Mouse (Mus musculus): ENCODE results near the gene Frs3. TPM values are rescaled to one million over a fixed set of nuclear protein-coding genes. Genes with fewer than 3 reads are reported as not detected.

Frs3 gene
- total and polyA plus RNA-seq, 3 experiments: 4.8 to 10.8 (median 5.2) TPM

GRCm38 (mm10) chr17:47702548-47703345 lies 13.9 kb downstream of the Frs3 start:
- H3K36me3 ChIP-seq (ENCODE audit: control insufficient read depth, insufficient read depth, low read length): no peaks in the 10 kb centered on the region
- H3K27me3 ChIP-seq (ENCODE audit: control insufficient read depth, insufficient read depth, low read length): no peaks in the 10 kb centered on the region
- H3K9ac ChIP-seq (ENCODE audit: low read depth, low read length): no peak overlapping the region
- H3K4me3 ChIP-seq: no peak overlapping the region
- TF ChIP-seq CTCF (IDR thresholded peaks at IDR 0.05): no peak
- no peak for TF ChIP-seq EP300 (IDR thresholded peaks at IDR 0.05; ENCODE audit: insufficient read depth, low read depth, low read length)
- TF ChIP-seq POLR2A (IDR thresholded peaks at IDR 0.05; ENCODE audit: insufficient read depth, low read depth, low read length): no peak
- no peak for DNase-seq
- 71% methylated on average over 28 of the region's 28 CpGs for WGBS
- intact Hi-C loops (cut with DNase I): no loop called here
- H3K4me1 ChIP-seq (ENCODE audit: control insufficient read depth, insufficient read depth, low read length): no peaks in the 10 kb centered on the region
- no peak overlapping the region for H3K27ac ChIP-seq
- no peaks in the 10 kb centered on the region for H3K79me2 ChIP-seq (replicated peaks; ENCODE audit: control insufficient read depth, insufficient read depth, low read length)

- Histone ChIP-seq H3K27ac (no peak overlapping the region), H3K79me2 (replicated peaks; ENCODE audit: control insufficient read depth, insufficient read depth, low read length) (no peaks in the 10 kb centered on the region), H3K36me3 (ENCODE audit: control insufficient read depth, insufficient read depth, low read length) (no peaks in the 10 kb centered on the region), H3K4me1 (ENCODE audit: control insufficient read depth, insufficient read depth, low read length) (no peaks in the 10 kb centered on the region), H3K27me3 (ENCODE audit: control insufficient read depth, insufficient read depth, low read length) (no peaks in the 10 kb centered on the region), H3K9ac (ENCODE audit: low read depth, low read length) (no peak overlapping the region), H3K4me3 (no peak overlapping the region)
- DNase-seq: no peak
- WGBS: 68% methylated on average over 20 of the region's 20 CpGs
- TF ChIP-seq CTCF (IDR thresholded peaks at IDR 0.05): no peak
- intact Hi-C loops (cut with DNase I): no loop called here
Measured at GRCm38 (mm10) chr17:47703556-47703955, 14.7 kb downstream of the Frs3 start.

GRCm38 (mm10) chr17:47704692-47705091 lies 15.9 kb downstream of the Frs3 start:
- no peaks in the 10 kb centered on the region for H3K79me2 ChIP-seq (replicated peaks; ENCODE audit: control insufficient read depth, insufficient read depth, low read length)
- 79% methylated on average over 4 of the region's 4 CpGs for whole genome bisulfite sequencing
- H3K27me3 ChIP-seq (ENCODE audit: control insufficient read depth, insufficient read depth, low read length): no peaks in the 10 kb centered on the region

GRCm38 (mm10) chr17:47706196-47706595 lies 17.4 kb downstream of the Frs3 start:
- Histone ChIP-seq H3K36me3 (ENCODE audit: control insufficient read depth, insufficient read depth, low read length) (no peaks in the 10 kb centered on the region), H3K79me2 (replicated peaks; ENCODE audit: control insufficient read depth, insufficient read depth, low read length) (no peaks in the 10 kb centered on the region), H3K27ac (no peak overlapping the region), H3K4me3 (no peak overlapping the region), H3K4me1 (ENCODE audit: control insufficient read depth, insufficient read depth, low read length) (no peaks in the 10 kb centered on the region), H3K9ac (ENCODE audit: low read depth, low read length) (no peak overlapping the region), H3K27me3 (ENCODE audit: control insufficient read depth, insufficient read depth, low read length) (no peaks in the 10 kb centered on the region)
- no peak for DNase-seq
- intact Hi-C loops (cut with DNase I): no loop called here
- TF ChIP-seq EP300 (IDR thresholded peaks at IDR 0.05; ENCODE audit: insufficient read depth, low read depth, low read length): no peak
- 32% methylated on average over 1 of the region's 1 CpGs for WGBS

More at GRCm38 (mm10) chr17:47704692-47705091, 15.9 kb downstream of the Frs3 start:
- H3K36me3 ChIP-seq (ENCODE audit: control insufficient read depth, insufficient read depth, low read length): no peaks in the 10 kb centered on the region
- no peaks in the 10 kb centered on the region for H3K4me1 ChIP-seq (ENCODE audit: control insufficient read depth, insufficient read depth, low read length)
- no peak overlapping the region for H3K9ac ChIP-seq (ENCODE audit: low read depth, low read length)
- intact Hi-C loops (cut with DNase I): no loop called here
- no peak for TF ChIP-seq EP300 (IDR thresholded peaks at IDR 0.05; ENCODE audit: insufficient read depth, low read depth, low read length)
- peak; percentile 41 for TF ChIP-seq CTCF (IDR thresholded peaks at IDR 0.05)
- no peak for TF ChIP-seq POLR2A (IDR thresholded peaks at IDR 0.05; ENCODE audit: insufficient read depth, low read depth, low read length)
- no peak overlapping the region for H3K4me3 ChIP-seq
- no peak for DNase-seq
- no peak overlapping the region for H3K27ac ChIP-seq

GRCm38 (mm10) chr17:47707961-47708360 lies 19.1 kb downstream of the Frs3 start:
- Histone ChIP-seq H3K4me1 (ENCODE audit: control insufficient read depth, insufficient read depth, low read length) (no peaks in the 10 kb centered on the region), H3K79me2 (replicated peaks; ENCODE audit: control insufficient read depth, insufficient read depth, low read length) (no peaks in the 10 kb centered on the region), H3K4me3 (no peak overlapping the region), H3K9ac (ENCODE audit: low read depth, low read length) (no peak overlapping the region), H3K36me3 (ENCODE audit: control insufficient read depth, insufficient read depth, low read length) (no peaks in the 10 kb centered on the region), H3K27me3 (ENCODE audit: control insufficient read depth, insufficient read depth, low read length) (no peaks in the 10 kb centered on the region), H3K27ac (no peak overlapping the region)
- intact Hi-C loops (cut with DNase I): no loop called here
- DNase-seq: no peak
- 80% methylated on average over 3 of the region's 3 CpGs for WGBS
- no peak for TF ChIP-seq EP300 (IDR thresholded peaks at IDR 0.05; ENCODE audit: insufficient read depth, low read depth, low read length)
- no peak for TF ChIP-seq CTCF (IDR thresholded peaks at IDR 0.05)
- TF ChIP-seq POLR2A (IDR thresholded peaks at IDR 0.05; ENCODE audit: insufficient read depth, low read depth, low read length): no peak

- WGBS: 51% methylated on average over 4 of the region's 4 CpGs
- H3K9ac ChIP-seq (ENCODE audit: low read depth, low read length): no peak overlapping the region
- H3K4me3 ChIP-seq: no peak overlapping the region
- no peaks in the 10 kb centered on the region for H3K4me1 ChIP-seq (ENCODE audit: control insufficient read depth, insufficient read depth, low read length)
- no peak overlapping the region for H3K27ac ChIP-seq
- no peaks in the 10 kb centered on the region for H3K27me3 ChIP-seq (ENCODE audit: control insufficient read depth, insufficient read depth, low read length)
- no peaks in the 10 kb centered on the region for H3K79me2 ChIP-seq (replicated peaks; ENCODE audit: control insufficient read depth, insufficient read depth, low read length)
- TF ChIP-seq CTCF (IDR thresholded peaks at IDR 0.05) (no peak), POLR2A (IDR thresholded peaks at IDR 0.05; ENCODE audit: insufficient read depth, low read depth, low read length) (no peak)
- no peak for DNase-seq
- H3K36me3 ChIP-seq (ENCODE audit: control insufficient read depth, insufficient read depth, low read length): no peaks in the 10 kb centered on the region
- intact Hi-C loops (cut with DNase I): no loop called here
Measured at GRCm38 (mm10) chr17:47708972-47709371, 20.1 kb downstream of the Frs3 start.

All from heart, adult 2 months (tissue).